Mouse (Mus musculus) ES-E14 (cell line): Measurements from ENCODE around the gene Manba.

Experiments used
- MAFK ChIP-seq: IDR thresholded peaks from 2 replicates; pipeline ENCODE4 v1.6.1; 2014; ENCODE audit warnings: mild to moderate bottlenecking, low read depth, low read length, inconsistent platforms; ENCODE audit not compliant: insufficient read depth
- ZNF384 ChIP-seq: IDR thresholded peaks from 2 replicates; pipeline ENCODE4 v1.6.1; 2012; ENCODE audit warnings: low read depth, low read length, inconsistent platforms

DNA sequence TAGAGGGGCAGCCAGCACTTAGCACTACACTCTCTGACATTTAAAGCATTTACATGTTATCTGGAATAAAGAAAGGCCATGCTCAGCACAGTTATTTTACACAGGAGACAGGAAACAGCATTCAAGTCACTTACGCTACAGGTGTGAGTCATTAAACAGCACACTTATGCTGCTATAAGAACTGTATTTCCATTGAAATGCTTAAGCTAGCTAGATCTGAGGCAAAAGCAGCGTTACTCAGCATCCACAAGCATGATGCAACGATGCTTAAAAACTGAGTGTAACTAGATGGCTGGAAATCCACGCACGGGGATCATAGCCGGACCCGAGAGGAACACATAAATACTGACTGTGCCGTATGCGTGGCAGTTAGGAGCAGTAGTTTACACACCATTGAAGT is 121.6 kb downstream of the Manba start:
- no peak for TF ChIP-seq MAFK
- TF ChIP-seq ZNF384: no peak
